Mouse (Mus musculus): ENCODE results near the gene Fbxo24.

- no peak for TF ChIP-seq CTCF (conservative IDR thresholded peaks at IDR 0.05; ENCODE audit: low read length)
- TF ChIP-seq POU5F1 (IDR thresholded peaks at IDR 0.05; ENCODE audit: borderline replicate concordance, low read length): no peak
- no peak for TF ChIP-seq NANOG (IDR thresholded peaks at IDR 0.05; ENCODE audit: borderline replicate concordance, low read length)
These were observed 17.6 kb downstream of the Fbxo24 start for GRCm38 (mm10) chr5:137611245-137611602.
